Mouse (Mus musculus) heart, adult 11 months (tissue): ENCODE data around the gene Tnrc6a.

ENCODE experiments used
- DNase-seq: peaks from one replicate; pipeline ENCODE4 v3.0.0; 2022

Tnrc6a gene

DNA sequence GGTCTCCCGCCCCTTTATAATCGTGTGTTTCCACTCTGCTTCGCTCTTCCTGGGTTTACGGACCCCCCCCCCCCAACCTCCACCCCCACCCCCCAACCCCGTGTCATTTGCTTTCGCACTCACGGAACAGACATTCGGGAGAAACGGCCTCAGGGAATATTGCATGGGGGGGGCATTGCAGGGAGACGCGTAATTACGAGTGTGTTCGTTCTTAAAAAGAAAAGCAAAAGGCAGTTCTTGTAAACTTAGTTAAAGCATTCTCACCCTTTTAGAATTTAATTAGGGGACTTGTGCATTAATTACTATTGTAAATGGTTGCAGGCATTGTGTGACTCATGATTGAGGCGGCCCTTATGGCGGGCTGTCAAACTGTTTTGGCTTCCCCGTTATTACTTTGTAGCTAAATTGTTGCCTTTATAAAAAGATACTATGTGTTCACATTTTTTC lies 1.1 kb downstream of the Tnrc6a start:
- no peak for DNase-seq

- peak; percentile 74 for DNase-seq
Observed at GRCm38 (mm10) chr7:123126056-123126455, 2.4 kb downstream of the Tnrc6a start.

GRCm38 (mm10) chr7:123127301-123127700 lies 3.6 kb downstream of the Tnrc6a start:
- peak; percentile 61 for DNase-seq

DNA sequence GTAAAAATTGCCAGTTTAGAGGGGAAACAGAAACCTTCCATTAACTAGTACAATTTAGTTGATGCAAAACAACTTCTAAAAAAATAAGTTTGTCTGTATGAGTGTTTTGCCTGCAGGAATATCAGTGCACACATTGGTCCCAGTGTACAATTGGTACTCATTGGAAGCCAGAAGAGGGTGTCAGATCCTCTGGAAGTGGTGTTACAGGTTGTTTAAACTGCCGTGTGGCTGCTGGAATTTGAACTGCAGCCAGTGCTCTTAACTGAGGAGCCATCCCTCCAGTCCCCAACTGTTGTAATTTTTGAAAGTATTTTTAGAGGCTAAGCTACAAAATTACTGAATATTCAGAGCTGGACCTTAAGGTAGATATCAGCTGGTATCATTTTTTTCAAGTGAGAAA lies 4.3 kb downstream of the Tnrc6a start:
- DNase-seq: peak; percentile 76

DNA sequence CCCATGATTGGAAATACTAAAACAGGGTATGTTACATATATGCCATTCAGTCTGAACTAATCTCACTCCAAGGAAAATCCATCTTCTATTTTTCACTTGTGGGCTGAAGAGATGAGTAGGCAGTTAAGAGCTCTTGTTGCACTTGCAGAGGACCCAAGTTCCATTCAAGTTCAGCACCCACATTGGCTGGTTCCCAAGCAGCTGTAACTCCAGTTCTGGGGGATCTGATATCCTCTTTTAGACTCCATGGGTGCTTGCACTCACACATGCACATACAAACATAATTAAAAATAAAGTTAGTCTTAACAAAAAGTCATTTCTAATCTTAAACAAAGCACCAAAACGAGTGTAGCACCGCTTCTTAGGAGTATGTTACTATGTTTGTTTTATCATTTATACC lies 5.4 kb downstream of the Tnrc6a start:
- peak; percentile 74 for DNase-seq

GRCm38 (mm10) chr7:123130198-123130597 lies 6.5 kb downstream of the Tnrc6a start:
- peak; percentile 37 for DNase-seq

- peak; percentile 17 for DNase-seq
Observed at GRCm38 (mm10) chr7:123132401-123132800, 8.7 kb downstream of the Tnrc6a start.

DNA sequence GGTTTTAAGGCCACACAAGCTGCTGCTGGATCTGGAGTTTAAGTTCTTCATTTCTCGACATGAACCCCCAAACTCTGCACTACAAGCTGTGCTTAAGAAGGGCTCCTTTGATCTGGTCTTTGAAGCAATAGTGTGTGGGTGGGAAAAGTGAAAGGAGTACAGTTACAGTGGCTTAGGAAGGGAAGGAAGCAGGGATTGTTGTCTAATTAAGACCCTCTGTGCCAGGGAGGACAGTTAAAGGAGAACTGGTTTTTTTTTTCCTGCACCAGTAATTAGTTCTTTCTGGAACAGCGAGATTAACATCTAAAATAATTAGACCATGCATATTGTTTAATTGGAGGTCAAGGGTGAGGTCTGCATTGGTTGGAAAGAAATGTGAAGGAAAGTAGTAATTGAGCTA lies 11.2 kb downstream of the Tnrc6a start:
- no peak for DNase-seq

DNA sequence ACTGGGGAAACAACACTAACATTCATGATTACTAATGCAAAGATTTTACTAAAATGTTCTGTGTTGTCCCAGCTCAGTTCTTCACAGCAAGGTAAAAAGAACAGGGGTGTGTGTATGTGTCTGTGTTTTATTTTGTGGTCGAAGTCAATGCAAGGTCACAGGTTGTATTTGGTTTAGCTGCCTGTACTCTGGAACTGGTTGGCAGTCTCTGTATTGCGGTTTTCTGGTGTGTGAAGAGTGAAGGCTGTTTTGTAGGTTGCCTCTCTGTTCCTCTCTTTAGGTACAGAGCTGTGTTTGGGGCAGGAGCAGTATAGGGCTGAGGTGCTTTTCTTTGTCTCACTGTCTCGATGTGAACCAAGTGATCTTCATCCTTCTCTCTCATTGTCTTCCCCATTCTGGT lies 12.0 kb downstream of the Tnrc6a start:
- peak; percentile 79 for DNase-seq

- peak; percentile 77 for DNase-seq
Observed at GRCm38 (mm10) chr7:123138001-123138400, 14.3 kb downstream of the Tnrc6a start.

GRCm38 (mm10) chr7:123146141-123146846 lies 22.6 kb downstream of the Tnrc6a start:
- peak; percentile 72 for DNase-seq

DNA sequence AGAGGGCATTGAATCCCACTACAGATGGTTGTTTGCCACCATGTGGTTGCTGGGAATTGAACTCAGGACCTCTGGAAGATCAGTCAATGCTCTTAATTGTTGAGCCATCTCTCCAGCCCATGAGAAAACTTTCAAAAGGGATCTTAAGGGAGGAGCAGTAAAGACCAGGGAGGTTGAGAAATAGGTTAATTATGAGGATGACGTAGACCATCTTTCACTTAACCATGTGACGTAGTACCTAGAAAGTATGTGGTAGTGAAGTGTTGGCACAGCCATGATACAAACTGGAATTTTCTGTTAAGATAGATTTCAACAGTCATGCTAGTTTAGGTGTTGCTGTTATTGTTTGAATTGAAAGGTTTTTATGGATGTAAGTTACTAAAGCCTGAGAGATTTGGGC lies 24.1 kb downstream of the Tnrc6a start:
- peak; percentile 15 for DNase-seq

DNA sequence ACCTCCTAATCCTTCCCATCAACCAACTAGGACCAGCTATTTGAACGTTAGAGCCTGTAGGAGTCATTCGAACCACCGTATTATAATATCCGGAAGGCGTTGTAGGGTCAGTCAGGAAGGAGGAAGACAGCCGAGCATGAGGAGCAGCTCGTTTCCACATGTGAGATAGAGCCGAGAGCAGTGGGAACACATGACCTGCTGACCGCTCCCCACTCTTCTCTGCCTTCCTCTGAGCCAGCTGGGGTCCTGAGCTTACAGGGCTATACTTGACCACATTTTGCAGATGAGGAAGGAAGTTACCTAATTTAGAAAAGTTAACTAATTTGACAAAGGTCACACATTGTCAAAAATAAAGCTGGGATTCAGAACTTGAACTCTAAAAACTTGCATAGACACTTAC lies 25.2 kb downstream of the Tnrc6a start:
- DNase-seq: peak; percentile 74

- peak; percentile 94 for DNase-seq
Observed at GRCm38 (mm10) chr7:123162346-123162745, 38.7 kb downstream of the Tnrc6a start.

- peak; percentile 56 for DNase-seq
Observed at GRCm38 (mm10) chr7:123167436-123167835, 43.8 kb downstream of the Tnrc6a start.

DNA sequence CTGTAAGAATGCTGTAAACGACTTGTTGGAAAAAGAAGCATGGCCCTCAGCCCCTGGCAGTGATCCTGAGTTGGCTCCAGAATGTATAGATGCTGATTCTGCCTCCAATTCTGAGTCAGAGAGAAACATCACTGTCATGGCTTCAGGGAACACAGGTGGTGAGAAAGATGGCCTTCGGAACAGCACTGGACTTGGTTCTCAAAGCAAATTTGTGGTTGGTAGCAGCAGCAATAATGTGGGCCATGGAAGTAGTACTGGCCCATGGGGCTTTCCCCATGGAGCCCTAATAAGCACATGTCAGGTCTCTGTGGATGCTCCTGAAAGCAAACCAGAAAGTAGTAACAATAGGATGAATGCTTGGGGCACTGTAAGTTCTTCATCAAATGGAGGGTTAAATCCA lies 45.9 kb downstream of the Tnrc6a start:
- peak; percentile 42 for DNase-seq

DNA sequence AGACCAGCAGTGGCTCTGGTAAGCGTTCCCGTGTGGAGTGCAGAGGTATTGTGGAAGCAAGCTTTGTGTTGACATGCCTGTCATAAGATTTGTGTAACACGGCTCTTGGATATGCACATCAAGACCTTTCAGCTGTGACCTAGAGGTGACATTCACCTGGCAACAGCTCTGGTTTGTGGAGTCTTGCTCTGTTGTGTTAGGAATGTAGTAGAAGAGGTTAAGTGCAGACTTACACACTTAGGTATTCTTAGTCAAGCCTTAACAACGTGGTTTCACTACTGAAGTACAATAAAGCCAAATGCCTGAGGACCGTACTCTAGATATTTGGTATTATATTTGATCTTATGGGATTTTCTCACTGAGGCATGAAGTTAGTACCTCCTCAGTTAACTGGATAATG lies 48.4 kb downstream of the Tnrc6a start:
- peak; percentile 66 for DNase-seq

- peak; percentile 10 for DNase-seq
Observed at GRCm38 (mm10) chr7:123177215-123177614, 53.5 kb downstream of the Tnrc6a start.

GRCm38 (mm10) chr7:123181787-123182701 lies 58.4 kb downstream of the Tnrc6a start:
- DNase-seq: peak; percentile 48

- DNase-seq: peak; percentile 25
Observed at GRCm38 (mm10) chr7:123184891-123185290, 61.2 kb downstream of the Tnrc6a start.

- DNase-seq: peak; percentile 88
Observed at GRCm38 (mm10) chr7:123186463-123186862, 62.8 kb downstream of the Tnrc6a start.

- DNase-seq: peak; percentile 86
Observed at GRCm38 (mm10) chr7:123187246-123187645, 63.6 kb downstream of the Tnrc6a start.

GRCm38 (mm10) chr7:123188462-123188861 lies 64.8 kb downstream of the Tnrc6a start:
- DNase-seq: peak; percentile 75

DNA sequence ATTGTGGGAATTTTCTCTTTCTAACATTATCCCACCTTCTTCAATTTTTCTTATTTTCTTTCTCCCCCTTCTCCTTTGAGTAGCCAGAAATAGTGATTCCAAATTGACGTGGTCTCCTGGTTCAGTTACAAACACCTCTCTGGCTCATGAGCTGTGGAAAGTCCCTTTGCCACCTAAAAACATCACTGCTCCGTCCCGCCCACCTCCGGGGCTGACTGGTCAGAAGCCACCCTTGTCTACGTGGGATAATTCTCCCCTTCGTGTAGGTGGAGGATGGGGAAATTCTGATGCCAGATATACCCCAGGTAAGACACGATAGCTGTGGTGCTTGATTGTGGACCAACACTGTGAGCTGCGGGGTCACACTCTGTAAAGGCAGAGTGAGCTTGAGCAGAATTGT lies 66.1 kb downstream of the Tnrc6a start:
- DNase-seq: peak; percentile 85
